Mouse (Mus musculus): ENCODE data around the gene Alox5. TPM values are rescaled to one million over a fixed set of nuclear protein-coding genes. Genes with fewer than 3 reads are reported as not detected.

The Alox5 gene
- total and polyA plus RNA-seq, 3 experiments, result not detected

DNA sequence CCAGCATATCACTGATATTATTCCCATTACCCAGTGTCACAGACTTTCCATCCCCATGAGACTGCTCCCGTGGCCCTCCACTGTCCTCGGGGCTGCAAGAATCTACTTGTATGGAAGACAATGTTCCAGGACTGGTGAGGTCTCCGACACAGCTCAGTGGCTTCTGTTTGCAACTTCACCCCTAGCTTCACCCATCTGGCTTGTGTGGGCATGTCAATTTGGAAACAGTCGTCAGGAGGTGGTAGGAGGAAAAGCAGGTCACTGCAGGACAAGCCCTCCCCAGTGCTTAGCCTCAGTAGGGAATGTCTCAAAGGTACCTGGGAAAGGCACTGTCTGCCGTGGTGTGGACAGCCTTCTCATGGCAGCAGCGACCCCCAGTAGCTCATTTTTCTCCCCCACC is 41.3 kb downstream of the Alox5 start:
- Histone ChIP-seq H3K4me3 (replicated peaks in 1 of 3; ENCODE audit: low read depth in 2 of 3, low read length in 2 of 3, poor library complexity in 1 of 3) (no peak overlapping the region), H3K79me2 (replicated peaks; ENCODE audit: control insufficient read depth, extremely low read depth, insufficient read depth, poor library complexity, severe bottlenecking) (no peaks in the 10 kb centered on the region), H3K9ac (ENCODE audit: insufficient read depth, low read depth) (no peak overlapping the region), H3K4me1 (ENCODE audit: control insufficient read depth in 1 of 2, insufficient read depth in 2 of 2) (peaks cover 2 to 14% of the 10 kb centered on the region in 2 experiments; a peak in 2 of 4 replicates), H3K9me3 (replicated peaks; ENCODE audit: low read length) (no peaks in the 10 kb centered on the region), H3K4me2 (ENCODE audit: insufficient read depth, low read depth, poor library complexity, severe bottlenecking) (no peak overlapping the region), H3K36me3 (replicated peaks in 1 of 2; ENCODE audit: control insufficient read depth in 1 of 2, insufficient read depth in 1 of 2, low read length in 1 of 2) (no peaks in the 10 kb centered on the region), H3K27me3 (replicated peaks) (no peaks in the 10 kb centered on the region), H3K27ac (ENCODE audit: insufficient read depth, low read depth) (no peak overlapping the region)
- dilution Hi-C loops (cut with MboI; ENCODE audit: extremely low pct_ligation_motif_present, extremely low pct_unique_long_range_greater_than_20kb, low sequenced_read_pairs) (no loop called here), in situ Hi-C loops (cut with MboI; ENCODE audit: low pct_ligation_motif_present, low pct_unique_long_range_greater_than_20kb, low sequenced_read_pairs) (loop anchor here (10.0 to 25.0 kb wide), 3 partner anchors 145 to 407 kb away; partner anchors contain the start of gene Washc2)
- TF ChIP-seq HCFC1 (IDR thresholded peaks at IDR 0.05; ENCODE audit: low read depth, low read length), result no peak
- TF ChIP-seq MAX (IDR thresholded peaks at IDR 0.05; ENCODE audit: low read length), result no peak
- no peak for TF ChIP-seq ZMIZ1 (IDR thresholded peaks at IDR 0.05; ENCODE audit: low read depth, low read length)
- TF ChIP-seq UBTF (IDR thresholded peaks at IDR 0.05; ENCODE audit: low read depth, low read length), result no peak
- no peak for TF ChIP-seq POLR2AphosphoS2 (IDR thresholded peaks at IDR 0.05; ENCODE audit: low read depth, low read length)
- no peak for TF ChIP-seq TCF12 (IDR thresholded peaks at IDR 0.05; ENCODE audit: low read depth, low read length)
- TF ChIP-seq MAFK (IDR thresholded peaks at IDR 0.05; ENCODE audit: insufficient replicate concordance, low read length), result no peak
- TF ChIP-seq MXI1 (IDR thresholded peaks at IDR 0.05; ENCODE audit: low read depth, low read length), result no peak
- TF ChIP-seq RCOR1 (conservative IDR thresholded peaks at IDR 0.05; ENCODE audit: low read depth, low read length), result no peak
- TF ChIP-seq USF1 (IDR thresholded peaks at IDR 0.05; ENCODE audit: low read depth, low read length), result no peak
- no peak for TF ChIP-seq JUND (conservative IDR thresholded peaks at IDR 0.05; ENCODE audit: low read depth, low read length)
- no peak for TF ChIP-seq MEF2A (IDR thresholded peaks at IDR 0.05; ENCODE audit: borderline replicate concordance, low read depth, low read length)
- no peak for TF ChIP-seq IRF4 (IDR thresholded peaks at IDR 0.05; ENCODE audit: low read depth, low read length)
- no peak for TF ChIP-seq KAT2A (IDR thresholded peaks at IDR 0.05; ENCODE audit: insufficient replicate concordance, low read length)
- no peak for TF ChIP-seq ETS1 (conservative IDR thresholded peaks at IDR 0.05; ENCODE audit: low read depth, low read length)
- no peak for TF ChIP-seq USF2 (conservative IDR thresholded peaks at IDR 0.05; ENCODE audit: low read depth, low read length)
- no peak for TF ChIP-seq ZKSCAN1 (IDR thresholded peaks at IDR 0.05; ENCODE audit: borderline replicate concordance, low read depth, low read length)
- TF ChIP-seq TBP (conservative IDR thresholded peaks at IDR 0.05; ENCODE audit: low read depth, low read length), result no peak
- no peak for TF ChIP-seq SMC3 (IDR thresholded peaks at IDR 0.05; ENCODE audit: low read depth, low read length)
- DNase-seq (ENCODE audit: extremely low read depth), result no peak

DNA sequence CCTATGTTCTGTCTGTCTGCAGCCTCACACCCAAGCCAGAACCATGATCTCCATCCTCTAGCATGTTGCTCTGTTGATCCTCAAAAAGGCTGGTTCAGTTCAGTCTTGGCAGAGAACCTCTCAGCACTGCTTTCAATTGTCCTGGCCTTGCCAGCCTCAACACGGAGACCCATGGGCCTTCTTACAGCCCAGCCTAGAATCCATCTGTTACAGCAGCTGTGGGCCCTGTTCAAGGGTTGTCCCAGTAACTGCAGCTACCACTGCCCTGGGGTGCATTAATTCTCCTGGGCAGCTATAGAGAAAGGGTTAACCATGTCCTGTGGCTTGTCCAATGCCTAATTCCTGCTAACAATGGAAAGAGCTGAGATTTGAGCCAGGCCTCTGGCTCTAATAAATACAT is 42.5 kb downstream of the Alox5 start:
- dilution Hi-C loops (cut with MboI; ENCODE audit: extremely low pct_ligation_motif_present, extremely low pct_unique_long_range_greater_than_20kb, low sequenced_read_pairs), result no loop called here
- no peak overlapping the region for H3K27ac ChIP-seq (ENCODE audit: insufficient read depth, low read depth)
- H3K36me3 ChIP-seq (replicated peaks in 1 of 2; ENCODE audit: control insufficient read depth in 1 of 2, insufficient read depth in 1 of 2, low read length in 1 of 2), result no peaks in the 10 kb centered on the region
- H3K9ac ChIP-seq (ENCODE audit: insufficient read depth, low read depth), result no peak overlapping the region
- no peaks in the 10 kb centered on the region for H3K9me3 ChIP-seq (replicated peaks; ENCODE audit: low read length)
- H3K27me3 ChIP-seq (replicated peaks), result no peaks in the 10 kb centered on the region
- TF ChIP-seq CHD2 (IDR thresholded peaks at IDR 0.05; ENCODE audit: low read length) (no peak), BHLHE40 (IDR thresholded peaks at IDR 0.05; ENCODE audit: low read depth, low read length) (no peak), ZC3H11A (IDR thresholded peaks at IDR 0.05; ENCODE audit: low read depth, low read length) (no peak), HCFC1 (IDR thresholded peaks at IDR 0.05; ENCODE audit: low read depth, low read length) (no peak), MAX (IDR thresholded peaks at IDR 0.05; ENCODE audit: low read length) (no peak), POLR2A (IDR thresholded peaks at IDR 0.05; ENCODE audit: low read depth, low read length) (no peak), POLR2AphosphoS2 (IDR thresholded peaks at IDR 0.05; ENCODE audit: low read depth, low read length) (no peak), RAD21 (IDR thresholded peaks at IDR 0.05; ENCODE audit: low read depth, low read length) (no peak), KAT2A (IDR thresholded peaks at IDR 0.05; ENCODE audit: insufficient replicate concordance, low read length) (no peak), MYC (IDR thresholded peaks at IDR 0.05; ENCODE audit: low read depth, low read length) (no peak), GABPA (IDR thresholded peaks at IDR 0.05; ENCODE audit: insufficient replicate concordance, low read depth, low read length) (no peak), USF1 (IDR thresholded peaks at IDR 0.05; ENCODE audit: low read depth, low read length) (no peak), ZNF384 (IDR thresholded peaks at IDR 0.05; ENCODE audit: low read depth, low read length) (no peak), NELFE (IDR thresholded peaks at IDR 0.05; ENCODE audit: low read depth, low read length) (no peak), E2F4 (IDR thresholded peaks at IDR 0.05; ENCODE audit: insufficient replicate concordance, low read depth, low read length) (no peak), MEF2A (IDR thresholded peaks at IDR 0.05; ENCODE audit: borderline replicate concordance, low read depth, low read length) (no peak), JUND (conservative IDR thresholded peaks at IDR 0.05; ENCODE audit: low read depth, low read length) (no peak), ZKSCAN1 (IDR thresholded peaks at IDR 0.05; ENCODE audit: borderline replicate concordance, low read depth, low read length) (no peak), CHD1 (IDR thresholded peaks at IDR 0.05; ENCODE audit: low read depth, low read length) (no peak)
- no peak overlapping the region for H3K4me2 ChIP-seq (ENCODE audit: insufficient read depth, low read depth, poor library complexity, severe bottlenecking)
- H3K4me1 ChIP-seq (ENCODE audit: control insufficient read depth in 1 of 2, insufficient read depth in 2 of 2), result peaks cover 2 to 14% of the 10 kb centered on the region in 2 experiments; a peak in 2 of 4 replicates
- no peak for DNase-seq (ENCODE audit: extremely low read depth)
- H3K4me3 ChIP-seq (replicated peaks in 1 of 3; ENCODE audit: low read depth in 2 of 3, low read length in 2 of 3, poor library complexity in 1 of 3), result no peak overlapping the region
- in situ Hi-C loops (cut with MboI; ENCODE audit: low pct_ligation_motif_present, low pct_unique_long_range_greater_than_20kb, low sequenced_read_pairs), result loop anchor here (25.0 kb wide), 2 partner anchors 206 to 406 kb away; partner anchors contain the start of gene Washc2
- no peaks in the 10 kb centered on the region for H3K79me2 ChIP-seq (replicated peaks; ENCODE audit: control insufficient read depth, extremely low read depth, insufficient read depth, poor library complexity, severe bottlenecking)

Measured in CH12.LX (cell line).